Mouse (Mus musculus): ENCODE results near the gene Wnt5b. TPM values are rescaled to one million over a fixed set of nuclear protein-coding genes. Genes with fewer than 3 reads are reported as not detected.
A peak's percentile ranks its signal among the peaks of the same experiment; 100 is the strongest.

Wnt5b gene
- total and polyA plus RNA-seq, 3 experiments: 0.04 TPM; not detected in 2

DNA sequence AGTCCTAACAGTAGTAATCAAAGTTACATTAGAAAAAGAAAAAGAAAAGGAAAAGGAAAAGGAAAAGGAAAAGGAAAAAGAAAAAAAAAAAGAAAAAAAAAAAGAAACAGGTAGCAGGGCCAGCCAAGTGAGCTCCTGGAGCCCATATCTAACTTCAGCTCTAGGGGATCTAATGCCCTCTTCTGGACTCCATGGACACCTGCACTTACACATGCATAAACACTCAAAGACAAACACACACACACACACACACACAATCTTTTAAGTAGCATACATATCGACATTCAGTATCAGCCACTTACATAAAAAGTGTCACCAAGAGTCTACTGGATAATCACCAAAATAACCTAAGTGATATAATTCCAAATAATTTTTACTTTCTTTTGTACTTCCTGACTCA lies 158.5 kb downstream of the Wnt5b start:
- Histone ChIP-seq H3K9ac (ENCODE audit: control insufficient read depth, low read depth, low read length, poor library complexity, severe bottlenecking) (no peak overlapping the region), H3K4me1 (ENCODE audit: control insufficient read depth in 1 of 2, insufficient read depth in 2 of 2, low read length in 2 of 2) (peaks cover 0 to 4% of the 10 kb centered on the region in 2 experiments; a peak in 2 of 4 replicates), H3K4me3 (ENCODE audit: control insufficient read depth in 1 of 2, insufficient read depth in 1 of 2, low read depth in 2 of 2, low read length in 2 of 2) (no peak overlapping the region), H3K27me3 (ENCODE audit: control insufficient read depth in 1 of 2, insufficient read depth in 2 of 2, low read length in 2 of 2) (no peaks in the 10 kb centered on the region), H3K79me2 (ENCODE audit: control insufficient read depth, insufficient read depth, low read length, poor library complexity) (peaks cover 54% of the 10 kb centered on the region), H3K36me3 (ENCODE audit: control insufficient read depth in 1 of 2, insufficient read depth in 2 of 2, low read length in 2 of 2) (peaks cover 0 to 26% of the 10 kb centered on the region in 2 experiments; a peak in 2 of 4 replicates), H3K27ac (ENCODE audit: control insufficient read depth, low read depth, low read length) (no peak overlapping the region), H3K9me3 (replicated peaks; ENCODE audit: insufficient read depth, low read length) (no peaks in the 10 kb centered on the region)
- TF ChIP-seq ZNF384 (IDR thresholded peaks at IDR 0.05; ENCODE audit: low read depth, low read length) (0 out of 2 replicates have a peak, but pooled peaks have one; percentile 35), CTCF (IDR thresholded peaks at IDR 0.05 in 2 of 3, conservative IDR thresholded peaks at IDR 0.05 in 1 of 3; ENCODE audit: control insufficient read depth in 1 of 3, insufficient read depth in 1 of 3, low read depth in 2 of 3, low read length in 3 of 3, poor library complexity in 1 of 3, severe bottlenecking in 1 of 3) (peak in 2 of 3 experiments; percentile 14 to 30; a peak in 3 of 6 replicates), EP300 (IDR thresholded peaks at IDR 0.05; ENCODE audit: low read depth in 1 of 2, low read length in 2 of 2) (no peak)
- no peak for DNase-seq (ENCODE audit: low read depth, low spot score)

Other genes with a start within 250 kb of the Wnt5b start
- gene Lrtm2, start 213.6 kb downstream of the Wnt5b start, total RNA-seq (2012; rRNA removed): not detected in 2 replicates
- not detected for gene Lrtm2, start 213.6 kb downstream of the Wnt5b start, polyA plus RNA-seq (2012; ENCODE audit: insufficient read depth in 1 of 2, insufficient read length in 2 of 2, low read depth in 1 of 2, low replicate concordance in 2 of 2, missing spikeins in 1 of 2)
- 37.9 and 41.3 TPM in 2 replicates for gene Adipor2, start 126.6 kb downstream of the Wnt5b start, total RNA-seq (2012; rRNA removed)
- 10 to 100 TPM in 1 of 2 experiments, not detected in 1; 37.6 TPM for gene Adipor2, start 126.6 kb downstream of the Wnt5b start, polyA plus RNA-seq (2012; ENCODE audit: insufficient read depth in 1 of 2, insufficient read length in 2 of 2, low read depth in 1 of 2, low replicate concordance in 2 of 2, missing spikeins in 1 of 2)
- 58.1 and 59.7 TPM in 2 replicates for gene Fbxl14, start 64.7 kb downstream of the Wnt5b start, total RNA-seq (2012; rRNA removed)
- gene Fbxl14, start 64.7 kb downstream of the Wnt5b start, polyA plus RNA-seq (2012; ENCODE audit: insufficient read depth in 1 of 2, insufficient read length in 2 of 2, low read depth in 1 of 2, low replicate concordance in 2 of 2, missing spikeins in 1 of 2): 10 to 100 TPM in 1 of 2 experiments, not detected in 1; 65.4 TPM